Mouse (Mus musculus): ENCODE data around the gene St6galnac3.

DNA sequence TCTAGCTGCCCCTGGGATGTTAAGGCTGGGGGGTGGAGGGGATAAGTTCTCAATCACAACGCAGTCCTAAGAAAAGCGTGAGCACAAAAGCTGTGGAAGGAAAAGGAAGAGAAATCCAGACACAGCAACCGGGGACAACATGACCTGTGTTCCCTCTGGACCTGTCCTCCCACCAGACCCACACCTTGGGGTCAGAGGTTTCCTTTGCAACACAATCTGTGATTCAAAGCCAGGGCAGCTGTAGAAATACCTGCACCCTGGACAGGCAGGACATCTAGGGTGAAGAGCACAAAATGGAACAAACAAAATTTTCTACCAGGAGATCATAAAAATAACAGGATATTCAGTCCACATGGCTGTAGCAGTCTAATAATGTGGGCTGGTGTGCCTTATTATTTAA is 187.5 kb downstream of the St6galnac3 start:
- no peak for TF ChIP-seq ZMIZ1 (IDR thresholded peaks at IDR 0.05; ENCODE audit: low read depth, low read length)
- TF ChIP-seq EP300 (IDR thresholded peaks at IDR 0.05; ENCODE audit: low read length), result no peak
- no peak for TF ChIP-seq NELFE (IDR thresholded peaks at IDR 0.05; ENCODE audit: low read depth, low read length)

Measured in CH12.LX (cell line).